Mouse (Mus musculus): Measurements from ENCODE around the gene Prph2. TPM values are rescaled to one million over a fixed set of nuclear protein-coding genes. Genes with fewer than 3 reads are reported as not detected.
A peak's percentile ranks its signal among the peaks of the same experiment; 100 is the strongest.

The Prph2 gene
- polyA plus RNA-seq (2012; rRNA removed), result 0.09 and 0.15 TPM in 2 replicates

GRCm38 (mm10) chr17:46910186-46910585, at the start of gene Prph2:
Prph2 (plus strand) TSS chr17:46910459.
- no peak within 1 kb of the TSS for H3K27ac ChIP-seq (ENCODE audit: control insufficient read depth, insufficient read depth, low read length)

GRCm38 (mm10) chr17:46864566-46865195, 45.6 kb upstream of the Prph2 start:
- H3K27ac ChIP-seq (ENCODE audit: control insufficient read depth, insufficient read depth, low read length), result no peak overlapping the region
- H3K4me3 ChIP-seq (ENCODE audit: control insufficient read depth, insufficient read depth, low read length), result no peak overlapping the region
- WGBS, result 92% methylated on average over 7 of the region's 7 CpGs
- no peaks in the 10 kb centered on the region for H3K27me3 ChIP-seq (ENCODE audit: control insufficient read depth, insufficient read depth, low read length)
- H3K4me1 ChIP-seq (replicated peaks; ENCODE audit: control insufficient read depth, insufficient read depth, low read length), result no peaks in the 10 kb centered on the region
- DNase-seq, result no peak
- TF ChIP-seq POLR2A (IDR thresholded peaks at IDR 0.05; ENCODE audit: control insufficient read depth, extremely low read depth, insufficient read depth, low read length, poor library complexity), result no peak
- TF ChIP-seq CTCF (IDR thresholded peaks at IDR 0.05; ENCODE audit: borderline replicate concordance, control insufficient read depth, extremely low read depth, insufficient read depth, low read length, poor library complexity), result no peak
- no peaks in the 10 kb centered on the region for H3K36me3 ChIP-seq (ENCODE audit: control insufficient read depth, insufficient read depth, low read length)

More at GRCm38 (mm10) chr17:46910186-46910585, at the start of gene Prph2:
- Histone ChIP-seq H3K36me3 (ENCODE audit: control insufficient read depth, insufficient read depth, low read length) (no peaks in the 10 kb centered on the region), H3K27me3 (ENCODE audit: control insufficient read depth, insufficient read depth, low read length) (no peaks in the 10 kb centered on the region), H3K4me3 (ENCODE audit: control insufficient read depth, insufficient read depth, low read length) (no peak within 1 kb of the TSS), H3K4me1 (replicated peaks; ENCODE audit: control insufficient read depth, insufficient read depth, low read length) (no peaks in the 10 kb centered on the region)
- DNase-seq, result no peak
- WGBS, result 94% methylated on average over 10 of the region's 10 CpGs
- TF ChIP-seq CTCF (IDR thresholded peaks at IDR 0.05; ENCODE audit: borderline replicate concordance, control insufficient read depth, extremely low read depth, insufficient read depth, low read length, poor library complexity) (no peak), POLR2A (IDR thresholded peaks at IDR 0.05; ENCODE audit: control insufficient read depth, extremely low read depth, insufficient read depth, low read length, poor library complexity) (no peak)

- TF ChIP-seq CTCF (IDR thresholded peaks at IDR 0.05; ENCODE audit: borderline replicate concordance, control insufficient read depth, extremely low read depth, insufficient read depth, low read length, poor library complexity) (no peak), POLR2A (IDR thresholded peaks at IDR 0.05; ENCODE audit: control insufficient read depth, extremely low read depth, insufficient read depth, low read length, poor library complexity) (no peak)
- Histone ChIP-seq H3K36me3 (ENCODE audit: control insufficient read depth, insufficient read depth, low read length) (no peaks in the 10 kb centered on the region), H3K4me3 (ENCODE audit: control insufficient read depth, insufficient read depth, low read length) (no peak overlapping the region), H3K27ac (ENCODE audit: control insufficient read depth, insufficient read depth, low read length) (no peak overlapping the region), H3K27me3 (ENCODE audit: control insufficient read depth, insufficient read depth, low read length) (no peaks in the 10 kb centered on the region), H3K4me1 (replicated peaks; ENCODE audit: control insufficient read depth, insufficient read depth, low read length) (peaks cover 15% of the 10 kb centered on the region)
- no peak for DNase-seq
- WGBS, result 97% methylated on average over 12 of the region's 12 CpGs
These were observed 43.4 kb upstream of the Prph2 start for GRCm38 (mm10) chr17:46866836-46867235.

GRCm38 (mm10) chr17:46870204-46870798, 40.0 kb upstream of the Prph2 start:
- no peak for TF ChIP-seq POLR2A (IDR thresholded peaks at IDR 0.05; ENCODE audit: control insufficient read depth, extremely low read depth, insufficient read depth, low read length, poor library complexity)
- TF ChIP-seq CTCF (IDR thresholded peaks at IDR 0.05; ENCODE audit: borderline replicate concordance, control insufficient read depth, extremely low read depth, insufficient read depth, low read length, poor library complexity), result no peak
- 20% methylated on average over 5 of the region's 5 CpGs for WGBS
- H3K4me1 ChIP-seq (replicated peaks; ENCODE audit: control insufficient read depth, insufficient read depth, low read length), result peaks cover 22% of the 10 kb centered on the region
- no peaks in the 10 kb centered on the region; the same call in 1 of the 2 replicates for H3K27me3 ChIP-seq (ENCODE audit: control insufficient read depth, insufficient read depth, low read length)
- DNase-seq, result peak; percentile 74
- H3K4me3 ChIP-seq (ENCODE audit: control insufficient read depth, insufficient read depth, low read length), result no peak overlapping the region
- H3K27ac ChIP-seq (ENCODE audit: control insufficient read depth, insufficient read depth, low read length), result no peak overlapping the region
- H3K36me3 ChIP-seq (ENCODE audit: control insufficient read depth, insufficient read depth, low read length), result no peaks in the 10 kb centered on the region

GRCm38 (mm10) chr17:46870913-46871312, 39.3 kb upstream of the Prph2 start:
- Histone ChIP-seq H3K4me1 (replicated peaks; ENCODE audit: control insufficient read depth, insufficient read depth, low read length) (peaks cover 22% of the 10 kb centered on the region), H3K27me3 (ENCODE audit: control insufficient read depth, insufficient read depth, low read length) (no peaks in the 10 kb centered on the region; the same call in 1 of the 2 replicates), H3K36me3 (ENCODE audit: control insufficient read depth, insufficient read depth, low read length) (no peaks in the 10 kb centered on the region), H3K27ac (ENCODE audit: control insufficient read depth, insufficient read depth, low read length) (no peak overlapping the region), H3K4me3 (ENCODE audit: control insufficient read depth, insufficient read depth, low read length) (no peak overlapping the region)
- 4% methylated on average over 1 of the region's 1 CpGs for WGBS
- DNase-seq, result peak; percentile 25
- TF ChIP-seq POLR2A (IDR thresholded peaks at IDR 0.05; ENCODE audit: control insufficient read depth, extremely low read depth, insufficient read depth, low read length, poor library complexity) (no peak), CTCF (IDR thresholded peaks at IDR 0.05; ENCODE audit: borderline replicate concordance, control insufficient read depth, extremely low read depth, insufficient read depth, low read length, poor library complexity) (no peak)

- peaks cover 22% of the 10 kb centered on the region for H3K4me1 ChIP-seq (replicated peaks; ENCODE audit: control insufficient read depth, insufficient read depth, low read length)
- H3K27ac ChIP-seq (ENCODE audit: control insufficient read depth, insufficient read depth, low read length), result no peak overlapping the region
- DNase-seq, result no peak
- H3K4me3 ChIP-seq (ENCODE audit: control insufficient read depth, insufficient read depth, low read length), result no peak overlapping the region
- no peaks in the 10 kb centered on the region; the same call in 1 of the 2 replicates for H3K27me3 ChIP-seq (ENCODE audit: control insufficient read depth, insufficient read depth, low read length)
- TF ChIP-seq CTCF (IDR thresholded peaks at IDR 0.05; ENCODE audit: borderline replicate concordance, control insufficient read depth, extremely low read depth, insufficient read depth, low read length, poor library complexity) (no peak), POLR2A (IDR thresholded peaks at IDR 0.05; ENCODE audit: control insufficient read depth, extremely low read depth, insufficient read depth, low read length, poor library complexity) (no peak)
- H3K36me3 ChIP-seq (ENCODE audit: control insufficient read depth, insufficient read depth, low read length), result no peaks in the 10 kb centered on the region
- 97% methylated on average over 7 of the region's 7 CpGs for WGBS
These were observed 37.5 kb upstream of the Prph2 start for GRCm38 (mm10) chr17:46872806-46873205.

Data from thymus, adult 2 months (tissue).